8 mouse cellular contexts compared by ENCODE assay signal in genomic region chr13:95616512-95616911, GRCm38 (mm10). TPM values are rescaled to one million over a fixed set of nuclear protein-coding genes. Genes with fewer than 3 reads are reported as not detected.
DNase-seq lines count a peak whose midpoint lies in the region; ATAC-seq and TF ChIP-seq lines count a peak whose summit lies in the region.

No protein-coding gene starts in this region.

- ATAC-seq in lung, postnatal 0 days = 0 out of 2 replicates have a peak, but pooled peaks have one; percentile 4
- ATAC-seq in forebrain, postnatal 0 days = no peak
- ATAC-seq in liver, embryonic 13.5 days (ENCODE audit: low read depth) = peak; percentile 73

- H3K4me2 ChIP-seq in lung, postnatal 0 days (replicated peaks; ENCODE audit: low read depth, low read length) = peak overlapping the region; percentile 89
- peak overlapping the region; percentile 90 for H3K4me2 ChIP-seq in forebrain, postnatal 0 days (ENCODE audit: low read depth)
- H3K4me2 ChIP-seq in liver, embryonic 13.5 days = peak overlapping the region; percentile 87

- H3K4me3 ChIP-seq in lung, postnatal 0 days (ENCODE audit: low read depth, low read length) = peak overlapping the region; percentile 88
- H3K4me3 ChIP-seq in forebrain, postnatal 0 days (ENCODE audit: low read depth, low read length) = peak overlapping the region; percentile 62; the same call in 1 of the 2 replicates
- H3K4me3 ChIP-seq in liver, embryonic 13.5 days (replicated peaks) = peak overlapping the region; percentile 93
- no peak overlapping the region for H3K4me3 ChIP-seq in thymus, adult 2 months (ENCODE audit: control insufficient read depth, insufficient read depth, low read length)

- H3K27me3 ChIP-seq in lung, postnatal 0 days (replicated peaks; ENCODE audit: insufficient read depth, low read length) = no peaks in the 10 kb centered on the region
- no peaks in the 10 kb centered on the region for H3K27me3 ChIP-seq in forebrain, postnatal 0 days (ENCODE audit: insufficient read depth, low read length)
- H3K27me3 ChIP-seq in liver, embryonic 13.5 days = no peaks in the 10 kb centered on the region
- no peaks in the 10 kb centered on the region for H3K27me3 ChIP-seq in thymus, adult 2 months (ENCODE audit: control insufficient read depth, insufficient read depth, low read length)

- no peak for TF ChIP-seq CTCF in lung, postnatal 0 days (IDR thresholded peaks at IDR 0.05)
- no peak for TF ChIP-seq CTCF in forebrain, postnatal 0 days (IDR thresholded peaks at IDR 0.05; ENCODE audit: low read depth)
- no peak for TF ChIP-seq CTCF in thymus, adult 2 months (IDR thresholded peaks at IDR 0.05; ENCODE audit: borderline replicate concordance, control insufficient read depth, extremely low read depth, insufficient read depth, low read length, poor library complexity)

- peak overlapping the region; percentile 91 for H3K9ac ChIP-seq in lung, postnatal 0 days (replicated peaks; ENCODE audit: low read depth)
- no peak overlapping the region for H3K9ac ChIP-seq in forebrain, postnatal 0 days
- peak overlapping the region; percentile 98 for H3K9ac ChIP-seq in liver, embryonic 13.5 days

- TF ChIP-seq EP300 in lung, postnatal 0 days (IDR thresholded peaks at IDR 0.05) = no peak

- peak overlapping the region; percentile 51 for H3K27ac ChIP-seq in lung, postnatal 0 days (ENCODE audit: low read length)
- H3K27ac ChIP-seq in forebrain, postnatal 0 days (ENCODE audit: low read depth, low read length) = no peak overlapping the region
- H3K27ac ChIP-seq in liver, embryonic 13.5 days = peak overlapping the region; percentile 88
- no peak overlapping the region for H3K27ac ChIP-seq in thymus, adult 2 months (ENCODE audit: control insufficient read depth, insufficient read depth, low read length)

- peak; percentile 66 for DNase-seq in lung, postnatal 0 days (ENCODE audit: low spot score)
- no peak for DNase-seq in lung, postnatal 10 days
- no peak for DNase-seq in forebrain, postnatal 0 days
- no peak for DNase-seq in liver, embryonic 13.5 days
- no peak for DNase-seq in Muller cell, postnatal 12 days (ENCODE audit: inconsistent ontology term)
- DNase-seq in left cerebral cortex, adult 11 months (ENCODE audit: low spot score) = no peak
- DNase-seq in thymus, adult 2 months = no peak
- DNase-seq in B cell, adult 2 months = no peak

- no peaks in the 10 kb centered on the region for H3K9me3 ChIP-seq in lung, postnatal 0 days (ENCODE audit: low read length)
- H3K9me3 ChIP-seq in forebrain, postnatal 0 days (ENCODE audit: low read length) = no peaks in the 10 kb centered on the region
- H3K9me3 ChIP-seq in liver, embryonic 13.5 days (replicated peaks) = no peaks in the 10 kb centered on the region

- H3K36me3 ChIP-seq in lung, postnatal 0 days (ENCODE audit: insufficient read depth, low read length) = no peaks in the 10 kb centered on the region
- H3K36me3 ChIP-seq in forebrain, postnatal 0 days (ENCODE audit: insufficient read depth) = no peaks in the 10 kb centered on the region
- H3K36me3 ChIP-seq in liver, embryonic 13.5 days = peaks cover 23% of the 10 kb centered on the region
- H3K36me3 ChIP-seq in thymus, adult 2 months (ENCODE audit: control insufficient read depth, insufficient read depth, low read length) = no peaks in the 10 kb centered on the region

- H3K4me1 ChIP-seq in lung, postnatal 0 days (ENCODE audit: insufficient read depth, low read depth, low read length) = peaks cover 5% of the 10 kb centered on the region; the same call in 1 of the 2 replicates
- peaks cover 5% of the 10 kb centered on the region; the same call in 1 of the 2 replicates for H3K4me1 ChIP-seq in forebrain, postnatal 0 days (ENCODE audit: insufficient read depth)
- peaks cover 56% of the 10 kb centered on the region for H3K4me1 ChIP-seq in liver, embryonic 13.5 days (replicated peaks)
- H3K4me1 ChIP-seq in thymus, adult 2 months (replicated peaks; ENCODE audit: control insufficient read depth, insufficient read depth, low read length) = peaks cover 12% of the 10 kb centered on the region

- 23% methylated on average over 11 of the region's 11 CpGs for WGBS in lung, postnatal 0 days
- 57% methylated on average over 11 of the region's 11 CpGs for WGBS in forebrain, postnatal 0 days
- 14% methylated on average over 11 of the region's 11 CpGs for WGBS in liver, embryonic 13.5 days (ENCODE audit: insufficient replicate concordance)
- WGBS in thymus, adult 2 months = 88% methylated on average over 11 of the region's 11 CpGs

- no peak for TF ChIP-seq POLR2A in thymus, adult 2 months (IDR thresholded peaks at IDR 0.05; ENCODE audit: control insufficient read depth, extremely low read depth, insufficient read depth, low read length, poor library complexity)

RNA-seq across cellular contexts. Expression of gene F2r, which starts 1.8 kb away (rescaled TPM):
- 118 and 134 TPM in 2 replicates for polyA plus RNA-seq in lung, postnatal 0 days (2015; fragmentation: Nextera tagmentation; extraction: Ambion mirVana)
- 28.4 and 41.7 TPM in 2 replicates for total RNA-seq in forebrain, postnatal 0 days (2014; rRNA removed)
- polyA plus RNA-seq in forebrain, postnatal 0 days (2015; fragmentation: Nextera tagmentation; extraction: Ambion mirVana) = 20.1 and 28.0 TPM in 2 replicates
- polyA plus RNA-seq in liver, embryonic 13.5 days (2015; fragmentation: Nextera tagmentation; extraction: Ambion mirVana) = 42.8 and 53.6 TPM in 2 replicates
- polyA plus RNA-seq in thymus, adult 2 months (2012; rRNA removed) = 11.6 and 13.0 TPM in 2 replicates

Comparison
In these comparisons a context has a peak if more than half of its experiments do, and no peak if none do; other contexts are left out.
1. H3K27ac ChIP-seq: peak in lung, postnatal 0 days (single experiment) and liver, embryonic 13.5 days (single experiment); none in forebrain, postnatal 0 days (single experiment) and thymus, adult 2 months (single experiment).
2. Peak in every context shown above with its lines, with median percentiles within 50 percentile points of each other: H3K4me2 ChIP-seq.